Mouse (Mus musculus): Measurements from ENCODE around the gene Gpx7.
"Not testable (repeated sequence)": the region's sequence is repeated elsewhere in the genome, so short reads cannot be mapped to it uniquely, and the experiment has no call there.

Gpx7 gene

GRCm38 (mm10) chr4:108388741-108389140 is 18.0 kb downstream of the Gpx7 start:
- no peak for DNase-seq

GRCm38 (mm10) chr4:108387681-108388253 is 19.0 kb downstream of the Gpx7 start:
- peak; percentile 64 to 68 for DNase-seq

DNA sequence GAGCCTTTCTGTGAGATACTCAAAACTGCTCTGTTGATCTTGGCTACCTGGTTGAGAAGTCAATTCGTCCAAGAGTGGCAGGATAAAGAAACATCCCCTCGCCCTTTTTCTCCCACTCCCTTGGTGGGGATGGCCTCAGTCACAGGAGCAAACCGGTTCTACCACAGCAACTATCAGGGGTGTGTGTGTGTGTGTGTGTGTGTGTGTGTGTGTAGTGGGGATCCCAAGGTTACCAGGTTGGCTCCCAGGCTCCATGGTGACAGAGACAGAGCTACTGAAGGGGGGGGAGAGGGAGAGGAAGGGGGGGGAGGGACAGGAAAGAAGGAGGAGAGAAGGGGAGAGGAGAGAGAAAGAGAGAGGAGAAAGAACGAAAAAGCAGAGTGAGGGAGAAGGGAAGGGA is 19.7 kb downstream of the Gpx7 start:
- no peak for DNase-seq

- no peak for DNase-seq
Observed at GRCm38 (mm10) chr4:108386087-108386486, 20.7 kb downstream of the Gpx7 start.

- DNase-seq, result no peak
Observed at GRCm38 (mm10) chr4:108383183-108383714, 23.5 kb downstream of the Gpx7 start, which contains the start of gene Shisal2a. Gene Shisal2a, minus strand, starts transcription at chr4:108383349.

- DNase-seq, result no peak
Observed at GRCm38 (mm10) chr4:108380146-108380545, 26.6 kb downstream of the Gpx7 start.

DNA sequence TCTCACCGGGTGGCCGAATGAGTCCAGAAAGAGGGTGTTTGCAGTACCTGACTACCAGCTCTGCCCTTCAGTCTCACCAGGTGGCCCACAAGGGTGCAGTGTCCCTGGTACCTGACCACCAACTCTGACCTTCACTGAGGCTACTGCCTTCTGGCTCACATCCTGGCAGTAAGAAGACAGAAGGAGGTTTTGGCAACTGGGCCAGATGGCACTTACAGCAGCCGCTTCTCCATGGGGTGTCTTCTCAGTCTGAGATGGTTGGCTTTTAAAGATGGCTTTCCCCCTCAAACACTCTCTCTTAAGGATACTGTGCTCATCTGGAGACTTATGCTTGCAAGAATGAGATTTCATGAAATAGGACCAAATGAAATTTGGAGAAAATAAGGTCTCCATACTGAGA is 27.3 kb downstream of the Gpx7 start:
- no peak for DNase-seq

- no peak for DNase-seq
Observed at GRCm38 (mm10) chr4:108372166-108372565, 34.6 kb downstream of the Gpx7 start.

GRCm38 (mm10) chr4:108371421-108371820 is 35.3 kb downstream of the Gpx7 start:
- no peak for DNase-seq

DNA sequence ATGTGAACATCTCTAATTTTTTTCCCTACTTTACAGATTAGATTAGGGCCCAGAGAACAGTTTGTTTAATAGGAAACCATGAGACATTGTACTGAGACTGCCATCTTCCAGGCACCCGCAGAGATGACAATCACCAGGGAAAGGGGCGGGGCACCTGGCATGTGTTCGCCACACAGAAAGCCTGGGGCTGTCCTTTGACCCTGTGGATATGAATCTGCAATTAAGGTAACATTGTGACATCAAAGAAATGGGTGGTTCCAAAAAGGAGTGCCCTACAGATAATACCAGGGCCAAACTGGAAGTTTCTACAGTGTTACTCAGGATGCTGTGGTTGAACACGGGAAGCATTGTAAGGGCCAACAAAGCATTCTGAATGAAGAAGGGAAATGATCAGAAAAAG is 36.4 kb downstream of the Gpx7 start:
- no peak for DNase-seq

- DNase-seq, result no peak
Observed at GRCm38 (mm10) chr4:108369254-108369653, 37.5 kb downstream of the Gpx7 start.

GRCm38 (mm10) chr4:108364111-108364476 is 42.7 kb downstream of the Gpx7 start:
- DNase-seq, result no peak

DNA sequence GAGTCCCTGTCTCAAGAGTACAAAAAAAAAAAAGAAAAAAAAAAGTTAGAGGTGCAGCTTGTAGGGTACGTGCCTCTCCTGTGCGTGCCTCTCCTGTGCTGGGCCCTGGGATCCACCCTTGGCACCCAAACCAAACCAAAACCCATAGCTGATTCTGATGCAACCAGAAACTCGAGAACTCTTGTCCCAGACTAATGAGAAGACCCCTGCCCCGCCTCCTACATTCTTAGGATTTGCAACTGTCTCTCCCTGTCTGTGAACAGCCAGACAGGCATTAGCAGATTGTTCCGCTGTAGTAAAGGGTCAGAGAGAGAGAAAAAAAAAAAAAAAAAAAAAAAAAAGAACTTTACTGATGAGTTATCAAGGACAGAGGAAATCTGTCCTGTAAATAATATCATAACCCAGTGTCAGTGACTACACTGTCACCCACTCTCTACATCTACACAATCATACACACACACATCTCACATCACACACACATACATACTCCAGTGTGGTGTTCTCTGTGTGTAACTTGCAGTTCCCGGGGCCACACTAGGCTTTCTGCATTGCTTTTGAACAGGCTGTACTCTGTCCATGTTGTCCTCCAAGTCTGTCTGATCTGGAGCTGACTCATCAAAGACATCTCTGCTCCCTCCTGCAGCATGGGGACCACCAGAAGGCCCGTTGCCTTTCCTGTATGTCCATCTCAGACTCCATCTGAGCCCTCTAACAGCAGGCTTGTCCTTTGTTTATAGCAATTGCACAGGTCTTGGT is 43.2 kb downstream of the Gpx7 start:
- DNase-seq, result no peak

GRCm38 (mm10) chr4:108362321-108363261 is 44.2 kb downstream of the Gpx7 start:
- no peak for DNase-seq

- DNase-seq, result peak in 1 of 2 experiments; percentile 23
Observed at GRCm38 (mm10) chr4:108360136-108361055, 46.4 kb downstream of the Gpx7 start.

GRCm38 (mm10) chr4:108358498-108358897 is 48.3 kb downstream of the Gpx7 start:
- no peak for DNase-seq

DNA sequence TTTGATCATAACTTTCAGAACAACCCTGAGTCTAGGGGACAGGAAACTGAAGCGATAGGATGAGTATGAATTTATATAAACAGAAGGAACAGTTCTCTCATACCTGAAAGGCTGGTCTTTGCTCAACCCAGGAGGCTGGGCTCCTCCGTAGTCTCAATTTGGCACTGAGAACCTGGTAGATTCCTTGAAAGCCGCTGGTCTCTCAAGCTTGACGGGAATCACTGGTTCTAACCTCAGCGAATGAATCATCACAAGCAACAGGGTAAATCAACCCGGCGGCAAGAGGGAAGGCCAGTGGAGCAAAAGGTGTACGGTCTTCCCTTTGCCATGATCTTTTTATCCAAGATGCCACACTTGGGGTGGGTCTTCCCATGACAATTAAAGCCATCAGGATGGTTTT is 49.3 kb downstream of the Gpx7 start:
- DNase-seq, result no peak

GRCm38 (mm10) chr4:108353591-108353990 is 53.2 kb downstream of the Gpx7 start:
- not testable (repeated sequence) for DNase-seq

GRCm38 (mm10) chr4:108350819-108351218 is 55.9 kb downstream of the Gpx7 start:
- DNase-seq, result no peak
